Mouse (Mus musculus) hindbrain, embryonic 13.5 days (tissue): ENCODE results near the gene Tmem189. TPM values are rescaled to one million over a fixed set of nuclear protein-coding genes. Genes with fewer than 3 reads are reported as not detected.
A peak's percentile ranks its signal among the peaks of the same experiment; 100 is the strongest.

Experiments used
- ATAC-seq: fragments of 200-750 bp; cut with Nextera tagmentation; 2 replicates; pipeline ENCODE4 v1.8.0; 2017; ENCODE audit warnings: moderate TSS enrichment; ENCODE audit not compliant: low FRiP score
- H3K27ac ChIP-seq: fragments of 300-500 bp; sonication (generic); 2 replicates; pipeline ENCODE4 v1.5.1; 2015; ENCODE audit warnings: inconsistent platforms, mild to moderate bottlenecking, moderate library complexity
- H3K27me3 ChIP-seq: fragments of 300-500 bp; sonication (generic); 2 replicates; pipeline ENCODE4 v1.6.1; 2015; ENCODE audit warnings: mild to moderate bottlenecking, inconsistent platforms
- H3K36me3 ChIP-seq: fragments of 300-500 bp; sonication (generic); 2 replicates; pipeline ENCODE4 v1.6.1; 2015; ENCODE audit warnings: mild to moderate bottlenecking, inconsistent platforms
- H3K4me1 ChIP-seq: fragments of 300-500 bp; sonication (generic); replicated peaks from 2 replicates; pipeline ENCODE4 v1.6.1; 2015; ENCODE audit warnings: inconsistent platforms
- H3K4me2 ChIP-seq: fragments of 300-500 bp; sonication (generic); 2 replicates; pipeline ENCODE4 v1.6.1; 2015; ENCODE audit warnings: inconsistent platforms, mild to moderate bottlenecking, moderate library complexity
- H3K4me3 ChIP-seq: fragments of 300-500 bp; sonication (generic); 2 replicates; pipeline ENCODE4 v1.5.1; 2015; ENCODE audit warnings: mild to moderate bottlenecking, inconsistent platforms
- H3K9ac ChIP-seq: fragments of 300-500 bp; sonication (generic); 2 replicates; pipeline ENCODE4 v1.6.1; 2015; ENCODE audit warnings: mild to moderate bottlenecking, inconsistent platforms
- H3K9me3 ChIP-seq: fragments of 300-500 bp; sonication (generic); 2 replicates; pipeline ENCODE4 v1.6.1; 2016; ENCODE audit warnings: inconsistent platforms
- WGBS: fragments of 180-500 bp; shearing (Covaris S2); methylation state at CpG from one replicate; pipeline ENCODE4 v1.1.7; 2015; 5-methylcytosine and 5-hydroxymethylcytosine counted together
- polyA plus RNA-seq: library from polyadenylated mRNA; unstranded; fragments of >200 nt; fragmentation: Nextera tagmentation; extraction: Ambion mirVana; gene quantifications from 2 replicates; pipeline ENCODE4 v1.2.1, GENCODE M21; 2015

Gene Tmem189
- polyA plus RNA-seq, 1 experiment from 2014 or later, result 33.5 TPM

- no peaks in the 10 kb centered on the region for H3K36me3 ChIP-seq
- peaks cover 21% of the 10 kb centered on the region for H3K4me1 ChIP-seq
- H3K4me3 ChIP-seq, result peak overlapping the region; percentile 62
- peak; percentile 30; the same call in 1 of the 2 replicates for ATAC-seq
- peak overlapping the region; percentile 84 for H3K4me2 ChIP-seq
- peaks cover 81% of the 10 kb centered on the region for H3K27me3 ChIP-seq
- 28% methylated on average over 12 of the region's 12 CpGs for WGBS
- H3K9ac ChIP-seq, result peak overlapping the region; percentile 69
- H3K27ac ChIP-seq, result no peak overlapping the region
- no peaks in the 10 kb centered on the region for H3K9me3 ChIP-seq
Measured at GRCm38 (mm10) chr2:167688126-167688497, 1.5 kb downstream of the Tmem189 start.

GRCm38 (mm10) chr2:167687651-167688101 is 1.9 kb downstream of the Tmem189 start:
- Histone ChIP-seq H3K27ac (no peak overlapping the region), H3K9me3 (no peaks in the 10 kb centered on the region), H3K36me3 (no peaks in the 10 kb centered on the region), H3K4me3 (no peak overlapping the region), H3K9ac (no peak overlapping the region), H3K4me2 (no peak overlapping the region), H3K27me3 (peaks cover 77% of the 10 kb centered on the region), H3K4me1 (peaks cover 21% of the 10 kb centered on the region)
- WGBS, result 46% methylated on average over 11 of the region's 11 CpGs
- no peak for ATAC-seq

GRCm38 (mm10) chr2:167687250-167687586 is 2.4 kb downstream of the Tmem189 start:
- H3K27me3 ChIP-seq, result peaks cover 72% of the 10 kb centered on the region

GRCm38 (mm10) chr2:167686382-167687249 is 3.0 kb downstream of the Tmem189 start:
- Histone ChIP-seq H3K27me3 (peaks cover 66% of the 10 kb centered on the region), H3K4me1 (peaks cover 21% of the 10 kb centered on the region), H3K9me3 (no peaks in the 10 kb centered on the region), H3K27ac (no peak overlapping the region), H3K9ac (no peak overlapping the region), H3K4me3 (no peak overlapping the region), H3K4me2 (no peak overlapping the region), H3K36me3 (no peaks in the 10 kb centered on the region)
- 82% methylated on average over 16 of the region's 16 CpGs for WGBS
- ATAC-seq, result no peak

More at GRCm38 (mm10) chr2:167687250-167687586, 2.4 kb downstream of the Tmem189 start:
- H3K9me3 ChIP-seq, result no peaks in the 10 kb centered on the region
- no peak overlapping the region for H3K4me2 ChIP-seq
- H3K36me3 ChIP-seq, result no peaks in the 10 kb centered on the region
- WGBS, result 74% methylated on average over 4 of the region's 4 CpGs
- H3K4me3 ChIP-seq, result no peak overlapping the region
- H3K9ac ChIP-seq, result no peak overlapping the region
- no peak overlapping the region for H3K27ac ChIP-seq
- peaks cover 21% of the 10 kb centered on the region for H3K4me1 ChIP-seq
- ATAC-seq, result no peak

- Histone ChIP-seq H3K4me3 (no peak overlapping the region), H3K36me3 (no peaks in the 10 kb centered on the region), H3K9ac (no peak overlapping the region), H3K27me3 (peaks cover 59% of the 10 kb centered on the region), H3K9me3 (no peaks in the 10 kb centered on the region), H3K4me2 (no peak overlapping the region), H3K4me1 (peaks cover 21% of the 10 kb centered on the region), H3K27ac (no peak overlapping the region)
- no peak for ATAC-seq
- WGBS, result 80% methylated on average over 3 of the region's 3 CpGs
Measured at GRCm38 (mm10) chr2:167685865-167686264, 3.8 kb downstream of the Tmem189 start.

- H3K4me2 ChIP-seq, result no peak overlapping the region
- no peak overlapping the region for H3K4me3 ChIP-seq
- H3K9ac ChIP-seq, result no peak overlapping the region
- no peak for ATAC-seq
- H3K4me1 ChIP-seq, result peaks cover 18% of the 10 kb centered on the region
- H3K9me3 ChIP-seq, result no peaks in the 10 kb centered on the region
- no peak overlapping the region for H3K27ac ChIP-seq
- 8% methylated on average over 8 of the region's 8 CpGs for WGBS
- no peaks in the 10 kb centered on the region for H3K36me3 ChIP-seq
- peaks cover 52% of the 10 kb centered on the region for H3K27me3 ChIP-seq
Measured at GRCm38 (mm10) chr2:167685137-167685536, 4.5 kb downstream of the Tmem189 start.

- peaks cover 39% of the 10 kb centered on the region for H3K27me3 ChIP-seq
- ATAC-seq, result no peak
- WGBS, result 84% methylated on average over 3 of the region's 3 CpGs
- no peak overlapping the region for H3K4me2 ChIP-seq
- H3K36me3 ChIP-seq, result no peaks in the 10 kb centered on the region
- H3K9me3 ChIP-seq, result no peaks in the 10 kb centered on the region
- H3K9ac ChIP-seq, result no peak overlapping the region
- H3K4me1 ChIP-seq, result peaks cover 6% of the 10 kb centered on the region
- no peak overlapping the region for H3K27ac ChIP-seq
- no peak overlapping the region for H3K4me3 ChIP-seq
Measured at GRCm38 (mm10) chr2:167683721-167684120, 5.9 kb downstream of the Tmem189 start.

GRCm38 (mm10) chr2:167680657-167681056 is 9.0 kb downstream of the Tmem189 start:
- H3K4me2 ChIP-seq, result no peak overlapping the region
- ATAC-seq, result no peak
- peaks cover 8% of the 10 kb centered on the region; the same call in 1 of the 2 replicates for H3K27me3 ChIP-seq
- no peak overlapping the region for H3K27ac ChIP-seq
- H3K36me3 ChIP-seq, result no peaks in the 10 kb centered on the region
- no peak overlapping the region for H3K4me3 ChIP-seq
- H3K9me3 ChIP-seq, result no peaks in the 10 kb centered on the region
- no peaks in the 10 kb centered on the region for H3K4me1 ChIP-seq
- 52% methylated on average over 5 of the region's 5 CpGs for WGBS
- no peak overlapping the region for H3K9ac ChIP-seq

- WGBS, result 4% methylated on average over 13 of the region's 13 CpGs
- Histone ChIP-seq H3K27ac (no peak overlapping the region), H3K9ac (no peak overlapping the region)
Measured at GRCm38 (mm10) chr2:167679902-167680430, 9.7 kb downstream of the Tmem189 start.

GRCm38 (mm10) chr2:167678600-167678999 is 11.0 kb downstream of the Tmem189 start:
- no peaks in the 10 kb centered on the region for H3K27me3 ChIP-seq
- no peaks in the 10 kb centered on the region for H3K36me3 ChIP-seq
- H3K27ac ChIP-seq, result no peak overlapping the region
- no peak for ATAC-seq
- no peaks in the 10 kb centered on the region for H3K9me3 ChIP-seq
- no peak overlapping the region for H3K4me3 ChIP-seq
- 50% methylated on average over 5 of the region's 5 CpGs for WGBS
- H3K4me1 ChIP-seq, result no peaks in the 10 kb centered on the region
- no peak overlapping the region for H3K9ac ChIP-seq
- no peak overlapping the region for H3K4me2 ChIP-seq

More at GRCm38 (mm10) chr2:167679902-167680430, 9.7 kb downstream of the Tmem189 start:
- Histone ChIP-seq H3K36me3 (no peaks in the 10 kb centered on the region), H3K9me3 (no peaks in the 10 kb centered on the region), H3K4me3 (no peak overlapping the region), H3K4me2 (no peak overlapping the region), H3K4me1 (no peaks in the 10 kb centered on the region), H3K27me3 (peaks cover 4% of the 10 kb centered on the region; the same call in 1 of the 2 replicates)
- peak; percentile 59; the same call in 1 of the 2 replicates for ATAC-seq

- 42% methylated on average over 14 of the region's 14 CpGs for WGBS
- no peak overlapping the region for H3K9ac ChIP-seq
Measured at GRCm38 (mm10) chr2:167675120-167675909, 14.3 kb downstream of the Tmem189 start.

GRCm38 (mm10) chr2:167672212-167672685 is 17.4 kb downstream of the Tmem189 start:
- no peak overlapping the region for H3K9ac ChIP-seq
- ATAC-seq, result peak; percentile 57; the same call in 1 of the 2 replicates
- no peak overlapping the region for H3K27ac ChIP-seq
- WGBS, result 18% methylated on average over 13 of the region's 13 CpGs
- no peaks in the 10 kb centered on the region for H3K9me3 ChIP-seq
- no peaks in the 10 kb centered on the region for H3K27me3 ChIP-seq
- no peak overlapping the region for H3K4me3 ChIP-seq
- H3K36me3 ChIP-seq, result no peaks in the 10 kb centered on the region
- H3K4me2 ChIP-seq, result peak overlapping the region; percentile 34
- peaks cover 6% of the 10 kb centered on the region for H3K4me1 ChIP-seq

More at GRCm38 (mm10) chr2:167675120-167675909, 14.3 kb downstream of the Tmem189 start:
- H3K4me1 ChIP-seq, result peaks cover 6% of the 10 kb centered on the region
- no peak overlapping the region for H3K27ac ChIP-seq
- no peaks in the 10 kb centered on the region for H3K27me3 ChIP-seq
- no peaks in the 10 kb centered on the region for H3K36me3 ChIP-seq
- H3K9me3 ChIP-seq, result no peaks in the 10 kb centered on the region
- no peak overlapping the region for H3K4me3 ChIP-seq
- ATAC-seq, result no peak
- H3K4me2 ChIP-seq, result no peak overlapping the region
